Mouse (Mus musculus) Muller cell, postnatal 12 days (primary cell): Measurements from ENCODE around the gene Lrrc49.
A peak's percentile ranks its signal among the peaks of the same experiment; 100 is the strongest.

Experiments used
- DNase-seq: peaks from one replicate; pipeline ENCODE4 v3.0.0-alpha.2; 2015; ENCODE audit errors: inconsistent ontology term

The Lrrc49 gene

GRCm38 (mm10) chr9:60543422-60544015 lies 144.4 kb downstream of the Lrrc49 start:
- DNase-seq, result no peak

GRCm38 (mm10) chr9:60530310-60530709 lies 157.6 kb downstream of the Lrrc49 start:
- DNase-seq, result no peak

- no peak for DNase-seq
Measured at GRCm38 (mm10) chr9:60529348-60530243, 158.4 kb downstream of the Lrrc49 start.

GRCm38 (mm10) chr9:60528269-60528668 lies 159.7 kb downstream of the Lrrc49 start:
- DNase-seq, result peak; percentile 69

- no peak for DNase-seq
Measured at GRCm38 (mm10) chr9:60527836-60528235, 160.1 kb downstream of the Lrrc49 start.

- peak; percentile 34 for DNase-seq
Measured at GRCm38 (mm10) chr9:60527051-60527450, 160.9 kb downstream of the Lrrc49 start.

GRCm38 (mm10) chr9:60526195-60526594 lies 161.8 kb downstream of the Lrrc49 start:
- DNase-seq, result no peak

GRCm38 (mm10) chr9:60521806-60522264 lies 166.1 kb downstream of the Lrrc49 start, which contains the start of gene Thsd4:
Gene Thsd4 (minus strand): TSS chr9:60522046.
- peak; percentile 67 for DNase-seq

- no peak for DNase-seq
Measured at GRCm38 (mm10) chr9:60521143-60521542, 166.8 kb downstream of the Lrrc49 start.

- DNase-seq, result no peak
Measured at GRCm38 (mm10) chr9:60519601-60520000, 168.4 kb downstream of the Lrrc49 start.
